Mouse (Mus musculus) erythroblast, embryonic 14.5 days (primary cell): ENCODE data around the gene Nexn.

Source experiments
- GATA1 ChIP-seq: IDR thresholded peaks from 2 replicates; pipeline ENCODE4 v1.6.1; 2012; ENCODE audit warnings: low read length, inconsistent platforms, mixed read lengths
- TAL1 ChIP-seq: IDR thresholded peaks from 3 replicates; pipeline ENCODE4 v1.6.1; 2012; ENCODE audit warnings: low read length, inconsistent platforms, mixed read lengths

- TF ChIP-seq TAL1 (no peak), GATA1 (no peak)
Measured at GRCm38 (mm10) chr3:152239592-152239991, 26.6 kb downstream of the Nexn start.
